In genomic region chr15:82906574-82907061, GRCm38 (mm10) we compare ENCODE assay signal across 8 mouse cellular contexts.
DNase-seq lines count a peak whose midpoint lies in the region; ATAC-seq and TF ChIP-seq lines count a peak whose summit lies in the region.

No protein-coding gene starts in this region.

- peaks cover 22% of the 10 kb centered on the region for H3K4me1 ChIP-seq in hindbrain, postnatal 0 days (ENCODE audit: insufficient read depth, low read length)
- H3K4me1 ChIP-seq in stomach, embryonic 15.5 days = peaks cover 16% of the 10 kb centered on the region

- H3K9ac ChIP-seq in hindbrain, postnatal 0 days (replicated peaks; ENCODE audit: low read length) = no peak overlapping the region
- H3K9ac ChIP-seq in stomach, embryonic 15.5 days = no peak overlapping the region

- no peaks in the 10 kb centered on the region for H3K27me3 ChIP-seq in hindbrain, postnatal 0 days (ENCODE audit: insufficient read depth, low read length)
- H3K27me3 ChIP-seq in stomach, embryonic 15.5 days (replicated peaks) = no peaks in the 10 kb centered on the region

- no peaks in the 10 kb centered on the region for H3K36me3 ChIP-seq in hindbrain, postnatal 0 days (ENCODE audit: insufficient read depth, low read length)
- H3K36me3 ChIP-seq in stomach, embryonic 15.5 days = no peaks in the 10 kb centered on the region

- H3K4me3 ChIP-seq in hindbrain, postnatal 0 days (ENCODE audit: low read length) = no peak overlapping the region
- no peak overlapping the region for H3K4me3 ChIP-seq in stomach, embryonic 15.5 days (replicated peaks)

- no peak for ATAC-seq in hindbrain, postnatal 0 days
- ATAC-seq in stomach, embryonic 15.5 days (ENCODE audit: insufficient read depth, low FRiP score, low read depth) = peak; percentile 65; the same call in 1 of the 2 replicates
- ATAC-seq in cerebellum, adult (ENCODE audit: insufficient number of reproducible peaks, low FRiP score, low TSS enrichment) = no peak

- intact Hi-C loops in heart, postnatal 14 days (cut with DNase I) = loop anchor here (10.0 kb wide), 1 partner anchor 188 kb away; no protein-coding TSS in a partner anchor

- H3K27ac ChIP-seq in hindbrain, postnatal 0 days = no peak overlapping the region
- no peak overlapping the region for H3K27ac ChIP-seq in stomach, embryonic 15.5 days

- TF ChIP-seq CTCF in hindbrain, postnatal 0 days (IDR thresholded peaks at IDR 0.05; ENCODE audit: low read depth) = peak; percentile 58

- 54% methylated on average over 7 of the region's 7 CpGs for WGBS in hindbrain, postnatal 0 days
- 48% methylated on average over 7 of the region's 7 CpGs for WGBS in stomach, embryonic 15.5 days

- peak; percentile 9 for DNase-seq in heart, adult 8-10 months (ENCODE audit: low spot score)
- DNase-seq in heart, postnatal 14 days = no peak
- peak; percentile 9 for DNase-seq in right cerebral cortex, postnatal 4 days
- DNase-seq in right cerebral cortex, adult 18-20 months = no peak
- no peak for DNase-seq in hindbrain, postnatal 0 days (ENCODE audit: low spot score)
- DNase-seq in kidney, adult 8-10 months = no peak

- H3K9me3 ChIP-seq in hindbrain, postnatal 0 days (ENCODE audit: low read length) = no peaks in the 10 kb centered on the region
- H3K9me3 ChIP-seq in stomach, embryonic 15.5 days = no peaks in the 10 kb centered on the region

- no peak overlapping the region for H3K4me2 ChIP-seq in hindbrain, postnatal 0 days (ENCODE audit: low read depth, low read length)
- no peak overlapping the region for H3K4me2 ChIP-seq in stomach, embryonic 15.5 days

Comparison
In these comparisons a context has a peak if more than half of its experiments do, and no peak if none do; other contexts are left out.
1. DNase-seq: peak in heart, adult 8-10 months (single experiment) and right cerebral cortex, postnatal 4 days (single experiment); none in heart, postnatal 14 days (0 of 2), right cerebral cortex, adult 18-20 months (single experiment), hindbrain, postnatal 0 days (single experiment) and kidney, adult 8-10 months (0 of 2).